Mouse (Mus musculus): ENCODE data around the gene Fam43b.

DNA sequence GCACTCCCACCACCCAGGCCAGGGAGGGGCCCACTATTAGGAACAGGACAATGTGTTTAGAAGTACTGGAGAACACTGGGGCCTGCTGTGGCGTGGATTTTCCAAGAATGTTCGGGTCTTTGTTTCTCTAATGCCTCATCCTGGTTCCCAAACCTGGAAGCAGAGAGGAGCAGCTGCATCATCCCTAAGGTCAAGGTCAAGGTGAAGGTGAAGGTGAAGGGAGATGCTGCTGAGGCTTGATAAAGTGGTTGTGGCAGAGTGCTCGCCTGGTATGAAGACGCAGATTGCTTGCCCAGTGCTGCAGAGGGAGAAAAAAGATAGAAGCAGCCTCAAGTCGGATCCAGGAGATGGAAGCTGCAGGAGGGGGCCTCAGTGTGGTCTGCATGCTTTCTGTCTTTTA lies 44.5 kb downstream of the Fam43b start:
- TF ChIP-seq CTCF (IDR thresholded peaks at IDR 0.05; ENCODE audit: control insufficient read depth, insufficient read depth, insufficient read length) (no peak), USF1 (IDR thresholded peaks at IDR 0.05; ENCODE audit: low read depth) (no peak), MAX (IDR thresholded peaks at IDR 0.05) (no peak), MYOG (IDR thresholded peaks at IDR 0.05; ENCODE audit: control insufficient read depth, extremely low read depth, insufficient read length) (no peak), FOSL1 (IDR thresholded peaks at IDR 0.05; ENCODE audit: insufficient read depth, low read length, poor library complexity, severe bottlenecking) (no peak), CEBPB (IDR thresholded peaks at IDR 0.05; ENCODE audit: low read depth) (no peak)

Measured in C2C12 (cell line).